Mouse (Mus musculus): ENCODE data around the gene Gm49661. TPM values are rescaled to one million over a fixed set of nuclear protein-coding genes. Genes with fewer than 3 reads are reported as not detected.

The Gm49661 gene
- polyA plus RNA-seq, 1 experiment from 2014 or later = not detected

- H3K4me3 ChIP-seq (replicated peaks) = peak overlapping the region; percentile 10; the same call in 1 of the 2 replicates
- no peak overlapping the region for H3K27ac ChIP-seq
- 6% methylated on average over 18 of the region's 18 CpGs for WGBS
- no peaks in the 10 kb centered on the region for H3K9me3 ChIP-seq
- H3K27me3 ChIP-seq (replicated peaks) = peaks cover 27% of the 10 kb centered on the region
- no peak overlapping the region for H3K9ac ChIP-seq
- H3K4me2 ChIP-seq (replicated peaks) = peak overlapping the region; percentile 49
- peak; percentile 71 for ATAC-seq
- no peaks in the 10 kb centered on the region; the same call in 1 of the 2 replicates for H3K36me3 ChIP-seq
- H3K4me1 ChIP-seq (replicated peaks) = 0 out of 2 replicates have a peak, but pooled peaks cover 5% of the 10 kb centered on the region
These were observed 16.5 kb downstream of the Gm49661 start for GRCm38 (mm10) chr8:84952612-84953255.

- ATAC-seq = no peak
- WGBS = 24% methylated on average over 12 of the region's 12 CpGs
- Histone ChIP-seq H3K36me3 (no peaks in the 10 kb centered on the region), H3K4me3 (replicated peaks) (no peak overlapping the region), H3K27me3 (replicated peaks) (peaks cover 53% of the 10 kb centered on the region), H3K9me3 (no peaks in the 10 kb centered on the region), H3K4me1 (replicated peaks) (peaks cover 21% of the 10 kb centered on the region), H3K27ac (no peak overlapping the region), H3K4me2 (replicated peaks) (no peak overlapping the region), H3K9ac (no peak overlapping the region)
These were observed 19.5 kb downstream of the Gm49661 start for GRCm38 (mm10) chr8:84949753-84950152.

GRCm38 (mm10) chr8:84947241-84947545 lies 22.0 kb downstream of the Gm49661 start:
- Histone ChIP-seq H3K9ac (no peak overlapping the region), H3K4me1 (replicated peaks) (peaks cover 21% of the 10 kb centered on the region), H3K9me3 (no peaks in the 10 kb centered on the region), H3K27ac (no peak overlapping the region), H3K4me2 (replicated peaks) (no peak overlapping the region), H3K27me3 (replicated peaks) (peaks cover 61% of the 10 kb centered on the region), H3K4me3 (replicated peaks) (no peak overlapping the region), H3K36me3 (no peaks in the 10 kb centered on the region)
- 16% methylated on average over 9 of the region's 9 CpGs for WGBS
- ATAC-seq = peak; percentile 24; the same call in 1 of the 2 replicates

GRCm38 (mm10) chr8:84946528-84947240 lies 22.5 kb downstream of the Gm49661 start, which contains the start of gene Rtbdn:
Gene Rtbdn (plus strand): TSS chr8:84946991.
- no peak within 1 kb of the TSS for H3K27ac ChIP-seq
- H3K9me3 ChIP-seq = no peaks in the 10 kb centered on the region
- no peaks in the 10 kb centered on the region for H3K36me3 ChIP-seq
- peak within 1 kb of the TSS; percentile 74 for H3K4me2 ChIP-seq (replicated peaks)
- WGBS = 14% methylated on average over 17 of the region's 17 CpGs
- 0 out of 2 replicates have a peak, but pooled peaks have one; percentile 26 for ATAC-seq
- no peak within 1 kb of the TSS for H3K9ac ChIP-seq
- H3K4me1 ChIP-seq (replicated peaks) = peaks cover 21% of the 10 kb centered on the region
- peaks cover 65% of the 10 kb centered on the region for H3K27me3 ChIP-seq (replicated peaks)
- peak within 1 kb of the TSS; percentile 39 for H3K4me3 ChIP-seq (replicated peaks)

- H3K4me2 ChIP-seq (replicated peaks) = peak overlapping the region; percentile 74
- H3K27me3 ChIP-seq (replicated peaks) = peaks cover 59% of the 10 kb centered on the region
- no peak overlapping the region for H3K27ac ChIP-seq
- H3K4me1 ChIP-seq (replicated peaks) = peaks cover 21% of the 10 kb centered on the region
- peak; percentile 44 for ATAC-seq
- peak overlapping the region; percentile 39 for H3K4me3 ChIP-seq (replicated peaks)
- no peaks in the 10 kb centered on the region for H3K9me3 ChIP-seq
- no peak overlapping the region for H3K9ac ChIP-seq
- no peaks in the 10 kb centered on the region for H3K36me3 ChIP-seq
- WGBS = 1% methylated on average over 51 of the region's 67 CpGs
These were observed 23.4 kb downstream of the Gm49661 start for GRCm38 (mm10) chr8:84945633-84946527.

- Histone ChIP-seq H3K4me3 (replicated peaks) (no peak overlapping the region), H3K4me1 (replicated peaks) (peaks cover 21% of the 10 kb centered on the region), H3K9me3 (no peaks in the 10 kb centered on the region), H3K4me2 (replicated peaks) (peak overlapping the region; percentile 74; the same call in 1 of the 2 replicates), H3K36me3 (no peaks in the 10 kb centered on the region), H3K27me3 (replicated peaks) (peaks cover 53% of the 10 kb centered on the region), H3K9ac (no peak overlapping the region), H3K27ac (no peak overlapping the region)
- 3% methylated on average over 11 of the region's 11 CpGs for WGBS
- peak; percentile 27; the same call in 1 of the 2 replicates for ATAC-seq
These were observed 24.0 kb downstream of the Gm49661 start for GRCm38 (mm10) chr8:84945235-84945632.

GRCm38 (mm10) chr8:84944478-84945160 lies 24.6 kb downstream of the Gm49661 start:
- peak; percentile 78 for ATAC-seq
- Histone ChIP-seq H3K4me1 (replicated peaks) (peaks cover 21% of the 10 kb centered on the region), H3K27ac (no peak overlapping the region), H3K4me3 (replicated peaks) (peak overlapping the region; percentile 9; the same call in 1 of the 2 replicates), H3K9ac (no peak overlapping the region), H3K9me3 (no peaks in the 10 kb centered on the region), H3K27me3 (replicated peaks) (peaks cover 47% of the 10 kb centered on the region), H3K36me3 (no peaks in the 10 kb centered on the region), H3K4me2 (replicated peaks) (peak overlapping the region; percentile 39)
- WGBS = 4% methylated on average over 26 of the region's 26 CpGs

- H3K4me1 ChIP-seq (replicated peaks) = peaks cover 21% of the 10 kb centered on the region
- H3K9ac ChIP-seq = no peak overlapping the region
- peaks cover 48% of the 10 kb centered on the region for H3K27me3 ChIP-seq (replicated peaks)
- no peaks in the 10 kb centered on the region for H3K9me3 ChIP-seq
- H3K27ac ChIP-seq = no peak overlapping the region
- no peak overlapping the region for H3K4me2 ChIP-seq (replicated peaks)
- WGBS = 16% methylated on average over 4 of the region's 4 CpGs
- no peaks in the 10 kb centered on the region for H3K36me3 ChIP-seq
- no peak for ATAC-seq
- H3K4me3 ChIP-seq (replicated peaks) = no peak overlapping the region
These were observed 25.5 kb downstream of the Gm49661 start for GRCm38 (mm10) chr8:84943699-84944098.

- Histone ChIP-seq H3K4me1 (replicated peaks) (peaks cover 13% of the 10 kb centered on the region), H3K36me3 (no peaks in the 10 kb centered on the region), H3K9me3 (no peaks in the 10 kb centered on the region), H3K27me3 (replicated peaks) (peaks cover 49% of the 10 kb centered on the region), H3K4me2 (replicated peaks) (peak overlapping the region; percentile 85; the same call in 1 of the 2 replicates), H3K27ac (no peak overlapping the region), H3K4me3 (replicated peaks) (no peak overlapping the region), H3K9ac (no peak overlapping the region)
- 63% methylated on average over 13 of the region's 13 CpGs for WGBS
- no peak for ATAC-seq
These were observed 31.4 kb downstream of the Gm49661 start for GRCm38 (mm10) chr8:84937620-84938485.

- H3K9ac ChIP-seq = peak within 1 kb of the TSS; percentile 18; the same call in 1 of the 2 replicates
- ATAC-seq = peak; percentile 77
- peaks cover 55% of the 10 kb centered on the region for H3K27me3 ChIP-seq (replicated peaks)
These were observed 32.2 kb downstream of the Gm49661 start, which contains the start of gene Mast1 for GRCm38 (mm10) chr8:84936962-84937546. Gene Mast1 (minus strand): TSS chr8:84937359.

More at GRCm38 (mm10) chr8:84936962-84937546, 32.2 kb downstream of the Gm49661 start, which contains the start of gene Mast1:
- peaks cover 13% of the 10 kb centered on the region for H3K4me1 ChIP-seq (replicated peaks)
- WGBS = 0% methylated on average over 44 of the region's 50 CpGs
- H3K27ac ChIP-seq = no peak within 1 kb of the TSS
- no peaks in the 10 kb centered on the region for H3K9me3 ChIP-seq
- peak within 1 kb of the TSS; percentile 85 for H3K4me2 ChIP-seq (replicated peaks)
- no peaks in the 10 kb centered on the region for H3K36me3 ChIP-seq
- peak within 1 kb of the TSS; percentile 43 for H3K4me3 ChIP-seq (replicated peaks)
